Mouse (Mus musculus) gastrocnemius, postnatal 25 days (tissue): ENCODE data around the gene Rab7b. TPM values are rescaled to one million over a fixed set of nuclear protein-coding genes. Genes with fewer than 3 reads are reported as not detected.

ENCODE experiments used
- total RNA-seq, 2 experiments: library from RNA; stranded (reverse); gene quantifications; 1 replicate in 1 of 2; 2 replicates in 1 of 2; pipeline ENCODE4 v1.2.3; 2021

The Rab7b gene
- total RNA-seq, 2 experiments from 2014 or later: 3.7 to 4.1 TPM

Other genes starting within 250 kb of the Rab7b start
- 10 to 100 TPM; 13.4 to 15.0 TPM for gene Srgap2, start 161.3 kb upstream of the Rab7b start, total RNA-seq
- gene Fam72a, start 160.8 kb upstream of the Rab7b start, total RNA-seq: under 1 TPM; 0.27 to 0.33 TPM
- not detected for gene Avpr1b, start 89.5 kb upstream of the Rab7b start, total RNA-seq
- gene Ctse, start 50.4 kb upstream of the Rab7b start, total RNA-seq: under 1 TPM in 1 of 2 experiments, not detected in 1; 0.19 TPM
- gene Slc26a9, start 55.3 kb downstream of the Rab7b start, total RNA-seq: not detected
- 1 to 10 TPM in 1 of 2 experiments, under 1 TPM in 1; 0.82 to 1.3 TPM for gene Pm20d1, start 108.7 kb downstream of the Rab7b start, total RNA-seq
- 10 to 100 TPM; 53.4 to 53.5 TPM for gene Slc41a1, start 138.8 kb downstream of the Rab7b start, total RNA-seq
- gene Rab29, start 178.5 kb downstream of the Rab7b start, total RNA-seq: 1 to 10 TPM; 6.4 to 7.4 TPM
- 10 to 100 TPM; 53.8 to 53.9 TPM for gene Nucks1, start 221.8 kb downstream of the Rab7b start, total RNA-seq